Mouse (Mus musculus) limb, embryonic 11.5 days (tissue): ENCODE data around the gene Srrm3. TPM values are rescaled to one million over a fixed set of nuclear protein-coding genes. Genes with fewer than 3 reads are reported as not detected.

Source experiments
- ATAC-seq: fragments of 200-750 bp; cut with Nextera tagmentation; 2 replicates; pipeline ENCODE4 v1.8.0; 2017; ENCODE audit warnings: low read depth; ENCODE audit not compliant: insufficient number of reproducible peaks, low FRiP score, low TSS enrichment
- DNase-seq: peaks from one replicate; pipeline ENCODE4 v3.0.0-alpha.2; 2015; ENCODE audit warnings: low spot score
- H3K27ac ChIP-seq: fragments of 300-500 bp; sonication (generic); replicated peaks from 2 replicates; pipeline ENCODE4 v1.5.1; 2014; ENCODE audit warnings: low read depth, mild to moderate bottlenecking, low read length
- H3K27me3 ChIP-seq: fragments of 300-500 bp; sonication (generic); 2 replicates; pipeline ENCODE4 v1.6.1; 2014; ENCODE audit warnings: mild to moderate bottlenecking, low read length, mixed read lengths; ENCODE audit not compliant: control insufficient read depth, insufficient read depth
- H3K36me3 ChIP-seq: fragments of 300-500 bp; sonication (generic); 2 replicates; pipeline ENCODE4 v1.6.1; 2014; ENCODE audit warnings: mild to moderate bottlenecking, low read length, moderate library complexity, mixed read lengths; ENCODE audit not compliant: control insufficient read depth, insufficient read depth
- H3K4me1 ChIP-seq: fragments of 300-500 bp; sonication (generic); 2 replicates; pipeline ENCODE4 v1.6.1; 2014; ENCODE audit warnings: low read length, mixed read lengths; ENCODE audit not compliant: control insufficient read depth, insufficient read depth
- H3K4me2 ChIP-seq: fragments of 300-500 bp; sonication (generic); 2 replicates; pipeline ENCODE4 v1.6.1; 2014; ENCODE audit warnings: low read depth, mild to moderate bottlenecking, moderate library complexity; ENCODE audit not compliant: severe bottlenecking
- H3K4me3 ChIP-seq: fragments of 300-500 bp; sonication (generic); 2 replicates; pipeline ENCODE4 v1.5.1; 2014; ENCODE audit warnings: low read depth, low read length
- H3K9ac ChIP-seq: fragments of 300-500 bp; sonication (generic); 2 replicates; pipeline ENCODE4 v1.6.1; 2014; ENCODE audit warnings: mild to moderate bottlenecking, low read length
- H3K9me3 ChIP-seq: fragments of 300-500 bp; sonication (generic); 2 replicates; pipeline ENCODE4 v1.6.1; 2016; ENCODE audit warnings: low read length; ENCODE audit not compliant: control insufficient read depth
- WGBS: fragments of 180-500 bp; shearing (Covaris S2); extraction: QIAGEN DNeasy Blood & Tissue Kit; methylation state at CpG from one replicate; pipeline ENCODE4 v1.1.7; 2014; 5-methylcytosine and 5-hydroxymethylcytosine counted together
- polyA plus RNA-seq: library from polyadenylated mRNA; unstranded; fragments of >200 nt; fragmentation: Nextera tagmentation; extraction: Ambion mirVana; gene quantifications from 2 replicates; pipeline ENCODE4 v1.2.1, GENCODE M21; 2014

The Srrm3 gene
- not detected in 2 replicates for polyA plus RNA-seq

GRCm38 (mm10) chr5:135806555-135807262, at the start of gene Srrm3:
TSS of gene Srrm3 (plus strand) at chr5:135806890.
- DNase-seq (peak; percentile 96), ATAC-seq (no peak)
- Histone ChIP-seq H3K27ac (no peak within 1 kb of the TSS), H3K4me3 (no peak within 1 kb of the TSS), H3K36me3 (no peaks in the 10 kb centered on the region), H3K4me1 (0 out of 2 replicates have a peak, but pooled peaks cover under 1% of the 10 kb centered on the region), H3K9me3 (no peaks in the 10 kb centered on the region), H3K27me3 (no peaks in the 10 kb centered on the region), H3K9ac (no peak within 1 kb of the TSS), H3K4me2 (no peak within 1 kb of the TSS)
- 4% methylated on average over 29 of the region's 29 CpGs for WGBS

- DNase-seq = no peak
- ATAC-seq = no peak
- Histone ChIP-seq H3K36me3 (no peaks in the 10 kb centered on the region), H3K27ac (no peak overlapping the region), H3K9me3 (no peaks in the 10 kb centered on the region), H3K27me3 (no peaks in the 10 kb centered on the region), H3K4me3 (no peak overlapping the region), H3K4me1 (no peaks in the 10 kb centered on the region), H3K9ac (no peak overlapping the region), H3K4me2 (no peak overlapping the region)
- 77% methylated on average over 3 of the region's 3 CpGs for WGBS
Measured at GRCm38 (mm10) chr5:135761881-135762280, 44.8 kb upstream of the Srrm3 start.

- ATAC-seq = no peak
- WGBS = 5% methylated on average over 7 of the region's 7 CpGs
- Histone ChIP-seq H3K4me2 (no peak overlapping the region), H3K27ac (no peak overlapping the region), H3K36me3 (no peaks in the 10 kb centered on the region), H3K9ac (no peak overlapping the region), H3K9me3 (no peaks in the 10 kb centered on the region), H3K4me3 (no peak overlapping the region), H3K27me3 (no peaks in the 10 kb centered on the region), H3K4me1 (no peaks in the 10 kb centered on the region)
- DNase-seq = peak; percentile 86
Measured at GRCm38 (mm10) chr5:135763526-135763925, 43.2 kb upstream of the Srrm3 start.

- WGBS = 51% methylated on average over 3 of the region's 3 CpGs
- no peak overlapping the region for H3K4me2 ChIP-seq
- no peaks in the 10 kb centered on the region for H3K9me3 ChIP-seq
- H3K4me3 ChIP-seq = no peak overlapping the region
- no peak overlapping the region for H3K27ac ChIP-seq
- no peaks in the 10 kb centered on the region for H3K36me3 ChIP-seq
- ATAC-seq = no peak
- H3K4me1 ChIP-seq = no peaks in the 10 kb centered on the region
- DNase-seq = no peak
- H3K27me3 ChIP-seq = no peaks in the 10 kb centered on the region
- H3K9ac ChIP-seq = no peak overlapping the region
Measured at GRCm38 (mm10) chr5:135764971-135765370, 41.7 kb upstream of the Srrm3 start.

GRCm38 (mm10) chr5:135772519-135772918, 34.2 kb upstream of the Srrm3 start:
- DNase-seq (no peak), ATAC-seq (no peak)
- H3K27ac ChIP-seq = no peak overlapping the region
- 63% methylated on average over 3 of the region's 3 CpGs for WGBS
- H3K4me3 ChIP-seq = no peak overlapping the region
- no peaks in the 10 kb centered on the region for H3K9me3 ChIP-seq
- no peaks in the 10 kb centered on the region for H3K27me3 ChIP-seq
- H3K9ac ChIP-seq = no peak overlapping the region
- H3K4me1 ChIP-seq = peaks cover 3% of the 10 kb centered on the region; the same call in 1 of the 2 replicates
- no peak overlapping the region for H3K4me2 ChIP-seq
- no peaks in the 10 kb centered on the region for H3K36me3 ChIP-seq

GRCm38 (mm10) chr5:135776546-135776945, 30.1 kb upstream of the Srrm3 start:
- ATAC-seq = no peak
- no peak for DNase-seq
- Histone ChIP-seq H3K4me2 (no peak overlapping the region), H3K4me3 (no peak overlapping the region), H3K27me3 (no peaks in the 10 kb centered on the region), H3K27ac (no peak overlapping the region), H3K9me3 (no peaks in the 10 kb centered on the region), H3K9ac (no peak overlapping the region), H3K4me1 (peaks cover 6% of the 10 kb centered on the region; the same call in 1 of the 2 replicates), H3K36me3 (peaks cover under 1% of the 10 kb centered on the region; the same call in 1 of the 2 replicates)
- WGBS = 85% methylated on average over 4 of the region's 4 CpGs

GRCm38 (mm10) chr5:135777796-135778470, 28.8 kb upstream of the Srrm3 start, which contains the start of gene Styxl1:
TSS of gene Styxl1 (minus strand) at chr5:135778385.
- Histone ChIP-seq H3K4me1 (peaks cover 6% of the 10 kb centered on the region; the same call in 1 of the 2 replicates), H3K27ac (peak within 1 kb of the TSS; percentile 74; the same call in 1 of the 2 replicates), H3K4me3 (peak within 1 kb of the TSS; percentile 83), H3K9ac (peak within 1 kb of the TSS; percentile 88), H3K36me3 (peaks cover 4% of the 10 kb centered on the region), H3K9me3 (no peaks in the 10 kb centered on the region), H3K27me3 (no peaks in the 10 kb centered on the region), H3K4me2 (peak within 1 kb of the TSS; percentile 82)
- no peak for DNase-seq
- WGBS = under 1% methylated on average over 45 of the region's 45 CpGs
- ATAC-seq = peak; percentile 93

- DNase-seq (peak; percentile 100), ATAC-seq (peak; percentile 97)
- 1% methylated on average over 70 of the region's 70 CpGs for WGBS
- Histone ChIP-seq H3K9ac (peak within 1 kb of the TSS; percentile 88), H3K27ac (peak within 1 kb of the TSS; percentile 74; the same call in 1 of the 2 replicates), H3K36me3 (peaks cover 10% of the 10 kb centered on the region), H3K4me1 (peaks cover 6% of the 10 kb centered on the region; the same call in 1 of the 2 replicates), H3K27me3 (no peaks in the 10 kb centered on the region), H3K9me3 (no peaks in the 10 kb centered on the region), H3K4me3 (peak within 1 kb of the TSS; percentile 83), H3K4me2 (peak within 1 kb of the TSS; percentile 82)
Measured at GRCm38 (mm10) chr5:135778471-135779445, 27.9 kb upstream of the Srrm3 start, which contains the start of gene Mdh2. TSS of gene Mdh2 (plus strand) at chr5:135778480.
